Mouse (Mus musculus): ENCODE data around the gene Zfp354b.

GRCm38 (mm10) chr11:50977216-50977615, 45.8 kb upstream of the Zfp354b start:
- TF ChIP-seq POLR2A (IDR thresholded peaks at IDR 0.05; ENCODE audit: extremely low read depth, insufficient read depth, low read length) (no peak), CTCF (IDR thresholded peaks at IDR 0.05; ENCODE audit: low read depth, low read length) (peak; percentile 24; the same call in 1 of the 2 replicates)
